Mouse (Mus musculus) right cerebral cortex, postnatal 36 days (tissue): ENCODE data around the gene Dapk3.
"Not testable (repeated sequence)": the region's sequence is repeated elsewhere in the genome, so short reads cannot be mapped to it uniquely, and the experiment has no call there.

Experiments used
- DNase-seq, 2 experiments: peaks; one replicate each; pipeline ENCODE4 v3.0.0; 2022; ENCODE audit warnings: low spot score in 2 of 2, mixed read lengths in 1 of 2

Gene Dapk3

GRCm38 (mm10) chr10:81177958-81178712 is 4.7 kb upstream of the Dapk3 start:
- no peak for DNase-seq

DNA sequence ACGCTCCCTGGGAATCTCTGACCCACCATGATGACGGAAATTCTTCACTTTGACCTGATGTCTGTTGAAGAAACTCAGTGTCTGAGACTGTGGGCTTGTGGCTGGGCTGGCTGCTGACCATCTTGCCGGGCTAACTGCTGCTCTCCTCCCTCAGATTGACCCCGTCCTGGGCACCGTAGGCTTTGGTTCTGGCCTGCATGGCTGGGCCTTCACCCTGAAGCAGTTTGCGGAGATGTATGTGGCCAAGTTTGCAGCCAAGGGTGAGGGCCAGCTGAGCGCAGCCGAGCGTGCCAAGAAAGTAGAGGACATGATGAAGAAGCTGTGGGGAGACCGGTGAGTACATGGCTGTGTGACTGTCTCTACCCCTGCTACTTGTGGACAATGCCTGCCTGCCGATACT is 3.9 kb upstream of the Dapk3 start:
- no peak for DNase-seq

DNA sequence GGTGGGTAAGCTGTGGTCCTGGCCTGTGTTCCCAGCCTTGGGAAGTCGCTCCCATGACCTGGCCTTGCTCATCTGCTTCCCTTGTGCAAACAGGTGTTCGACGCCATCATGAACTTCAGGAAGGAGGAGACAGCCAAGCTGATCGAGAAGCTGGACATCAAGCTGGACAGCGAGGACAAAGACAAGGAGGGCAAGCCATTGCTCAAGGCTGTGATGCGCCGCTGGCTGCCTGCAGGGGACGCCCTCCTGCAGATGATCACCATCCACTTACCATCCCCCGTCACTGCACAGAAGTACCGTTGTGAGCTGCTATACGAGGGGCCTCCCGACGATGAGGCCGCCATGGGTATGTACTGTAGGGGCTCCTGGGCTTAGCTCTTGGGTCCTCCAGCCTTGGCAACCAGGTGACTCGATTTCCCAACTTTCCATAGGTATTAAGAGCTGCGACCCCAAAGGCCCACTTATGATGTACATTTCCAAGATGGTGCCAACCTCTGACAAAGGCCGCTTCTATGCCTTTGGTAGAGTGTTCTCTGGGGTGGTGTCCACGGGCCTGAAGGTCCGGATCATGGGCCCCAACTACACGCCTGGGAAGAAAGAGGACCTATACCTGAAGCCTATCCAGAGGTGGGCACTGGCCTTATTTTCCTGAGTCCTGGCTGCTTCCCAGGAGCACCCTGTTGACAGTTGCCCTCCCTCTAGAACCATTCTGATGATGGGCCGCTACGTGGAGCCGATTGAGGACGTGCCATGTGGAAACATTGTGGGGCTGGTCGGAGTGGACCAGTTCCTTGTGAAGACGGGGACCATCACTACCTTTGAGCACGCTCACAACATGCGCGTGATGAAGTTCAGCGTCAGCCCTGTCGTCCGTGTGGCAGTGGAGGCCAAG is 3.1 kb upstream of the Dapk3 start:
- no peak for DNase-seq

DNA sequence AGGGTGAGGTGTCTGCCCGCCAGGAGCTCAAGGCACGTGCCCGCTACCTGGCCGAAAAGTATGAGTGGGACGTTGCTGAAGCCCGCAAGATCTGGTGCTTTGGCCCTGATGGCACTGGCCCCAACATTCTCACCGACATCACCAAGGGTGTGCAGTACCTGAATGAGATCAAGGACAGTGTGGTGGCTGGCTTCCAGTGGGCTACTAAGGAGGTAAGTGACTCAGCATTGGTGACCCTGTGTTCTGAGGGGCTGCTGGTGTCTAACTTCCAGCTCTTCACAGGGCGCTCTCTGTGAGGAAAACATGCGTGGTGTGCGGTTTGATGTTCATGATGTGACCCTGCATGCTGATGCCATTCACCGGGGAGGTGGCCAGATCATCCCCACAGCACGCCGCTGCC is 1.9 kb upstream of the Dapk3 start:
- no peak for DNase-seq

DNA sequence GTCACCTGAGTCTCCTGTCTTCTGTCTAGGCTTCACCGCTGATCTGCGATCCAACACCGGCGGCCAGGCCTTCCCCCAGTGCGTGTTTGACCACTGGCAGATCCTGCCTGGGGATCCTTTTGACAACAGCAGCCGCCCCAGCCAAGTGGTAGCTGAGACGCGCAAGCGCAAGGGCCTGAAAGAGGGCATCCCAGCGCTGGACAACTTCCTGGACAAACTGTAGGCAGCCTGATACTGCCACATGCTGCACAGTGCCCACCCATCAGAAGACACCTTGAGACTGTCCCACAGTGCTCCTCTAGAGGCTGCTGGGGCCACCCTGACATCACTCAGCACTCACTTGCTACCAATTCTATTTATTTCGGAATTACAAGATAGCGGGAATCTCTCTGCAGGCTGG is 945 bp upstream of the Dapk3 start:
- not testable (repeated sequence) for DNase-seq

- DNase-seq, result no peak
These were observed 1.0 kb downstream of the Dapk3 start, which contains the start of gene 4930442H23Rik for GRCm38 (mm10) chr10:81183805-81184204. Gene 4930442H23Rik, minus strand, starts transcription at chr10:81183849.

DNA sequence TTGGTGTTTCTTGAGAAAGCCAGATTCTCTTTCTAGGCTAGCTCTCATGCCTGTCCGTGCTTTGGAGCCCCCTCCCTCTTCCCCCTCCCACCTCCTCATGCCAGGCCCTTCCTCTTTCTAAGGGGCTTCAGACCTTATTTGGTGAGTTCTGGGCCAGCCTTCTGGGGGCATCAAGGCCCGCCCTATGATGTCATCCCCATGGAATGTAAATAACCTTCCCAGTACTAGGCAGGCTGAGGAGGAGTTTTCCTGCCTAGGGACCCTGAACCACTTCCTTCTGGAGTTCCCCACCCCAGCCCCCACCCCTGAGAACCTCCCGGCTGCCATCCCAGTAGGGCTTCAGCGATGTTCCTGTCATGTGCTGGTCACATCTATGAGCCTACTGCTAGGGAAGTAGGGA is 2.0 kb downstream of the Dapk3 start:
- no peak for DNase-seq

DNA sequence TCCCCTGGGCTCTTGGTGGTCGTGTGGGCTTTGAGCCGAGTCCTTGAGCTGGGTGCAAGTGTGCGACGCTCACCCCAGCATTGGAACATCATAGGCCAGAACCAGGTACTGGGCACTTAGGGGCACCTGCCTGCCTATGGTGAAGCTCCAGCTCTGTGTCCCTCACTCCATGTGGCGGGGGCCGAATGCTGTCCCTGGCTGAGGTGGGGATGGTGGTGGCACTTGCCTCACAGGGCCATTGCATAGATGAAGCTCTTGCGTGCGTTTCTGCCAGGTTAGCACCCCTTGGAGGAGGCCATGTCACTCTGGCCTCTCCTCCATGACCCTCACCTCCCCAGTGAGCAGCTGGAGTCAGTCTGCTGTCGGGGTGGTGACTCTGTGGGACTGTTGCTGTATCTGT is 4.4 kb downstream of the Dapk3 start:
- DNase-seq, result no peak

- no peak for DNase-seq
These were observed 7.0 kb downstream of the Dapk3 start for GRCm38 (mm10) chr10:81189821-81190220.

DNA sequence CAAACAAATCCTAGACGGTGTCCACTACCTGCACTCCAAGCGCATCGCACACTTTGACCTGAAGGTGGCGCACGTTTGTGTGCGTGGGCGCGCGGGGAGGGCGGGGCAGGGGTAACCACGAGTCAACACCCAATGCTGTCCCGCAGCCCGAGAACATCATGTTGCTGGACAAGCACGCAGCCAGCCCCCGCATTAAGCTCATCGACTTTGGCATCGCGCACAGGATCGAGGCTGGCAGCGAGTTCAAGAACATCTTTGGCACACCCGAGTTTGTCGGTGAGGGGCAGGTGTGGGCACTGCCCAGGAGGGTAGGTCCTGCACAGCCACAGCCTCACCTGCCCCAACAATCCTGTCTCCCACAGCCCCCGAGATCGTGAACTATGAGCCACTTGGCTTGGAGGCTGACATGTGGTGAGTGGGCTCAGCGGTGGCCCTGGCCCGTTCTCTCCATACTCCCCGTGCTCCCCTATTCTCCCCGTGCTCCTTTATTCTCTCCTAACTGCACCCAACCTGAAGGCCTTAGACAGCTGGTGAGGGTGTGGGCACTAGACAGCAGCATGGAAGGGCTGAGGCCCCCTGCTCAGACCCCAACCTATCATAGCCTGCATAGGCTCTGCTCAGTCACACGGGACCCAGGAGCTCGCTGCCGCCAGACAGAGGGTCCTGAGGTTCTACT is 7.6 kb downstream of the Dapk3 start:
- DNase-seq, result no peak

DNA sequence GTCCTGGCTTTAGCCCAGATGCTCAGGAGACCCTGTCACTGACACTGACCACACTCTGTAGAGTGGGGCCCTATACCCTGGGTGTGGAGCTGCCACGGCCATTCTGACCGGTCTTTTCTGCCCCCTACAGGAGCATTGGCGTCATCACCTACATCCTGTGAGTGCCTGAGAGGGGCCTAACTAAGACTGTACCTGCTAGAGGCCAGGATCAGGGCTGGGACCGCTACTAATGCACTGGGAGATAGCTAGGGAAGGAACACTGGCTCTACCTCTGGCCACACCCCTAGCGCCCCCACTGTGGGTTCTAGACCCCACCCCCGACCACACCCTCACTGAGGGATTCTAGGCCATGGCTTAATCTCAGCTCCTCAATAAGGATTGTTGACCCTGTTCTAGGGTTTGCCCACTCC is 8.1 kb downstream of the Dapk3 start:
- DNase-seq, result no peak

DNA sequence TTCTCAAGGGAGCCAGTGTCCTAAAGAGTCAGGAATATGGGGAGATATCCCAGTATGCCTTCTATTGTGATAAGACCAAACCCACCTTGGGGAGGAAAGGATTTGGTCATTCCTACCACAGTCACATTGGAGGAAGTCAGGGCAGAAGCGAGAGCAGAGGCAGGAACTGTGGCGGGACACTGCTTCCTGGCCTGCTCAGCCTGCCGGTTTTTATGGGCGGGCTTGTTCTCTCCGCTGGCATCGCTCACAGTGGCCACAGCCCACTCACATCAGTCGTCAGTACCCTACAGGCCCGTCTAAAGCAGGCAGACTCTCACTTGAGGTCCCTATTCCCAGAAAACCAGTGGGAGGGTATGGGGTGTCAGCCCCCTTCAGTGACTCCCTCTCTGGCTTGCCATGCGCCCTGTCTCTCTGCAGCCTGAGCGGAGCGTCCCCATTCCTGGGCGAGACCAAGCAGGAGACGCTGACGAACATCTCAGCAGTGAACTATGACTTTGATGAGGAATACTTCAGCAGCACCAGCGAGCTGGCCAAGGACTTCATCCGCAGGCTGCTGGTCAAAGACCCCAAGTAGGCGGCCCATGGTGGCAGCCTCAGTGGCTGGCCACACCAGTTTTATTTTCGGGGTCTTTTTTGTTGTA is 8.7 kb downstream of the Dapk3 start:
- peak in 1 of 2 experiments; percentile 10 for DNase-seq

DNA sequence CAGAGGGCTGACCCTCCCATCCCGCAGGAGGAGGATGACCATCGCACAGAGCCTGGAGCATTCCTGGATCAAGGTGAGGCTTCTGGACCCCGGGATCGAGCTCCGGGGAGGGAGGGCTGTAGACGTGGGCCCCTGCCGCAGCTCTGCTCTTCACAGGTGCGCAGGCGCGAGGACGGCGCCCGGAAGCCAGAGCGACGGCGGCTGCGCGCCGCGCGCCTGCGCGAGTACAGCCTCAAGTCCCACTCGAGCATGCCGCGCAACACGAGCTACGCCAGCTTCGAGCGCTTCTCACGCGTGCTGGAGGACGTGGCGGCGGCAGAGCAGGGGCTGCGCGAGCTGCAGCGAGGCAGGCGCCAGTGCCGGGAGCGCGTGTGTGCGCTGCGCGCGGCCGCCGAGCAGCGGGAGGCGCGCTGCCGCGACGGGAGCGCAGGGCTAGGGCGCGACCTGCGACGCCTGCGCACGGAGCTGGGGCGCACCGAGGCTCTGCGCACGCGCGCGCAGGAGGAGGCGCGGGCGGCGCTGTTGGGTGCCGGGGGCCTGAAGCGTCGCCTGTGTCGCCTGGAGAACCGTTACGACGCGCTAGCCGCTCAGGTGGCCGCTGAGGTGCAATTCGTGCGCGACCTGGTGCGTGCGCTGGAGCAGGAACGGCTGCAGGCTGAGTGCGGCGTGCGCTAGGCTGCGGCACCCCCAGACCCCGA is 9.6 kb downstream of the Dapk3 start:
- peak; percentile 86 to 87 for DNase-seq

DNA sequence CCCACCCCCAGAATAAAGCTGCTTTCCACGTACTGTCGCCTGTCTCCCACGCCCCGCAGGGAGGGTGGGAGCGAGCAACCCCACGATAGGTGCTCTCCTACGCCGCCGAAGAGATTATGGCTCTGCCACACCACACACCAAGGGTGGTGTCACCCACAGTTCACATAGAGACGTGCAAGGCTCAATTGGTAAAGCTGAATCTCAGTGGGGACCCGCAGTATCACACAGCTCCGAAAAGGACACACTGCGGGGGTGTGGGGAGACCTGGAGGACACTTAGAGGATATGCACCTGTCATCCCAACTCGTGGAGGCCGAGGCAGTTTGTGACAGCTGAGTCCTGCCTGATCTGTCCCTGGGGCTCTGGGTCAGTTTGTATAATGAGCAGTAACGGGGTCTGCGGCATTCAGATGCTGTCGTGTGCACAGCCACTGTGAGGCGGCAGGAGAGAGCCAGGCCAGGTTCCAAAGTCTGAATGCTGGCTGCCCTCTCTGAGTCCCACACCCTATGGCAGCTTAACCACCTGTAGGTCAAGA is 10.2 kb downstream of the Dapk3 start:
- no peak for DNase-seq

DNA sequence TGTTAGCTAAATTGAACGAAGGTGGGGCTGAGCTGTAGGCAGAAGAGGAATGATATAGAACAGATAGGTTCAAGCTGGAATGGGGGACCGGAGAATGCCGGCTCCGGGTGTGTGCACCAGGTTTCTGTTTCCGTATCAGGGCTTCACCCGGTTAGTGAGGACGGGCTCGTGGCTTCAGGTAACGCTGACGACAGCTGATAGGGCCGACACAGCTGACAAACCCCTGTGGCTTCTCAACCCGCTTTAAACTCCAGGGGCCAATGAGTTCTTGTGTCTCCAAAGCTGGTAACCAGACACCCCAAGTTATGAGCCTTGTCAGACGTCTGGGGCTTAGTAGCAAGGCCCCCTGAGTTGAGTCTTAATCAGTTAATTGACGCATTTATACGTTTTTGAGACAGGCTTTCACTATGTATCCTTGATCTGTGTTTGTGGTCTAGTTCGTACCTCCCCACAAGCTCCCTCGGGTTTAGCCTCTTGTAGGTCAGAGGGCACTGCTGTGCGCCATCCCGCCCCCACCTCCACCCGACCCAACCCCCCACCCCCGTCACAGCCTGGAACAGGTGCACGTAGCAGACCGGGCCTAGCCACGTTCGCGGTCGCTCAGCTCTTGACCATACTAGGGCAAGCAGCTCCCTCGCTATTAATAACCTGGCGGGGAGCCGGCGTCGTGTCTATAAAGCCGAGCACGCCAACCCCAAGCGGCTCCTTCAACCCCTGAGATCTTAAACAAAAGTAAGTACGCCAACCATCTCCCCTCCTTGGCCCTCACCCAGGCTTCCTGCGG is 11.4 kb downstream of the Dapk3 start:
- DNase-seq, result no peak

DNA sequence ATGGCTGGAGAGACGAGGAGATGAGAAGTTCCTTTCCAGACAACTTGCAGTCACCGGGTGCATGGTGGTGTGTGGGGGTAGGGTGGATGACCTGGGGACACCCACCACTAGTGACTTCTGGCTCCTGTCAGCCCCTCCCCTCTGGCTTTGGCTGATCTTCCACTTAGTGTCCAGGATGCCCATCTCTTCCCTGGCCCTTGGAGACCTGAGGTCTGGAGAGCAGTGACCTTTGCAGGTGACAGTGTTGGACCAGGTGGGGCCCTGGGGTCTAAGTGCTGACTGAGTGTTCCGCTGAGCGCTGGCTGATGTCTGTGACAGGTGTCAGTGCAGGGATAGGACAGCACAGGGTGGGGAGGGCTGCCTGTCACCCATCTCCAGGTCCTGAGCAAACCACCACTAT is 12.5 kb downstream of the Dapk3 start:
- DNase-seq, result no peak

DNA sequence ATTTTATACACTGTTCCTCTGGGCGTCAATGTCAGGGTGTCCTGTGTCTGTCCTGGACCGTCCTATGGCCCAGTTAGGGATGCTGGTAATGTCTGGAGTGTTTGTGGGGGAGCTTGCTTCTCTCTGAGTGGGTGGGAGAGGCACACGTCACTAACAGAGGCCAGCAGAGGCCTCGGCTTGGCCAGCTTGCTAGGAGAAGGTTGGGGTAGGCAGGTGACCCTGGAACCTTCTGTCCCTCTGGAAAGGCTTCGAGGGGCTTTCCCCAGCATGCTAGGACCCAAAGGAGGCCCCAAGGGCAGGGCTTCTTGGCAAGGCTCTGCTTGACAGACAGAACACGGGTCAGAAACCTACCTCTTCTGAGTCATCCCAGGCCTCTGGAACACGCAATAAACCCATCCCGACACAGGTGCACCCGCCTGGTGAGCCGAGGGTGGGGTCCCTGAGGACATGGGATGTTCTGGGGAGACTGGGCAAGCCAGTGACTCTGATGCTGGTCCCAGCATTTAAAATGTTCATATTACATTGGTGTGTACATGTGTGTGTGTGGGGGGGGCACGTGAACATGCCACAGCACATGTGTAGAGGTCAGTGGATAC is 13.8 kb downstream of the Dapk3 start:
- no peak for DNase-seq

- no peak for DNase-seq
These were observed 14.5 kb downstream of the Dapk3 start for GRCm38 (mm10) chr10:81197305-81197704.

DNA sequence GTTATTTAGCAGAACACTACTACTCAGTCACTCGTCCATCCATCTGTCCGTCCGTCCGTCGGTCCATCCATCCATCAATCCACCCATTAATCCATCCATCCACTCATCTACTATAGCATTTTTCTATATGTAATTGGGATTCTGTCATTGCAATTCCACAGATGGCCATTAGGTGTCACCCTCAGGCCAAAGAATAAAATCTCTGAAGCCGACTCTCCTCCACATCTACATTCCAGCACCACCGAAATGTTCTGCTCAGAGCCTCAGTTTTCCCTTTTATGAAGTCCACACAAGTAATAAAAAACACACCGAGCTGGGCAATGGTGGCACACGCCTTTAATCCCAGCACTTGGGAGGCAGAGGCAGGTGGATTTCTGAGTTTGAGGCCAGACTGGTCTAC is 15.4 kb downstream of the Dapk3 start:
- DNase-seq, result no peak

DNA sequence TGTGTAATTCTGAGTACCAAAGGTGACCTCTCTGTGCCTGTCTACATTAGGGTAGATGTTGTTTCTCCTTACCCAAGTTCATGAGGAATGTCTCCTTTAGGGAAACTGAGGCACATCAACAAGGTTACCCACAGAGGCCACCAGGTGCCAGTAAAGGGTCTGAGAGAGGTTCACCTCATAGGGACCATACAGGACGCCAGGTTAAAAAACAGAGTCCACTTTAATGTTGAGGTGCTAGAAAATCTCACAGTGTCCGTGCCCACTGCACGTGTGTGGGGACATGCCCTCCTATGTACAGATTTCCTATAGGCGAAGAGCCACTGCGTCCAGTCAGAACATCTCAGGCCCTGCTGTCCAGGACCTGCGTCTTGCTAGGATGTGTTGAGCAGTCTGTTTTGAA is 16.2 kb downstream of the Dapk3 start:
- no peak for DNase-seq
